Mouse (Mus musculus) kidney, adult 2 months (tissue): ENCODE measurements at regions not wholly inside any gene's neighbourhood (a gene's known extent, or its start where the extent isn't known, plus 50 kb on each side); places are given as distances from the start of the nearest gene placed in this dataset.

Source experiments
- CTCF ChIP-seq: fragments of 200-500 bp; conservative IDR thresholded peaks from 2 replicates; pipeline ENCODE4 v1.5.1; 2011; ENCODE audit warnings: low read depth, mild to moderate bottlenecking, control low read depth, low read length, moderate library complexity, mixed read lengths; ENCODE audit not compliant: insufficient read depth, insufficient read length
- POLR2A ChIP-seq: fragments of 200-500 bp; IDR thresholded peaks from one replicate; pipeline ENCODE4 v1.6.1; 2011; ENCODE audit warnings: low read depth, low read length, control low read depth

- no peak for TF ChIP-seq CTCF
- TF ChIP-seq POLR2A: no peak
Measured at GRCm38 (mm10) chr10:99524273-99525212, 234.9 kb downstream of the Csl start.
